Mouse (Mus musculus): ENCODE data around the gene Fkbp4. TPM values are rescaled to one million over a fixed set of nuclear protein-coding genes. Genes with fewer than 3 reads are reported as not detected.

The Fkbp4 gene
- polyA plus RNA-seq, 1 experiment, result 413 TPM

DNA sequence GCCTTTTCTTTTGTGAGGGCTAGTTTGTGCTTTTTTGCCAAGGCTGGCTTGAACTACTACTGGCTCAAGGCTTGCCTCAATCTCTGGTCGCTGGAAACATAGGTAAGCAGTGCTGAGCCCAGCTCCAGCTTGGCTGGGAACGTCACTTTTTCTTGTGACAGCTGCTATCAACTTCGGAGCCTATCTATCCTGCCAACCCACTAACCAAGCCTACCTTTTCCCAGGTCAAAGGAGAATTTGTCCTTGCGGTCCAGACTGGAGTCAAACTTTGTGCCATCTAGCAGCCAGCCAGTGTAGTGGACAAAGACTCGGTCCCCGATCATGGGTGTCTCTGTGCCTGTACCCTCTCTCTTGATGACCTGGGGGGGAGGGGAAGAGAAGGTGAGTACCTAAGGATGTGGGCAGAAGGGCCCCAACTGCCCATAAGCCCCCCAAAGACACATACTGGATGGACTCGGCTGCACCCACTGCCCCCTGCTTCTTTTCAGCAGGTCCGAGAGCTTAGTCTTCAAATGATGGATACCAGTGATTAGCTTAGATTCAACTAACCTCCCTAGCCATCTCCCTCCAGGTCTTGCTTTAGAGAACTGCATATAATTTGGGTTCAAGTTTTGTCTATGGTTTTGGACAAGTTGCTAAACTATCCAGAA, 2.0 kb downstream of the Fkbp4 start:
- peaks cover 51% of the 10 kb centered on the region for H3K36me3 ChIP-seq (ENCODE audit: control insufficient read depth, insufficient read depth, low read length, poor library complexity, severe bottlenecking)
- H3K27me3 ChIP-seq (ENCODE audit: control insufficient read depth, insufficient read depth, low read length, poor library complexity, severe bottlenecking), result no peaks in the 10 kb centered on the region
- H3K9ac ChIP-seq (ENCODE audit: low read depth, poor library complexity, severe bottlenecking), result peak overlapping the region; percentile 95
- H3K4me3 ChIP-seq (ENCODE audit: low read depth, low read length), result peak overlapping the region; percentile 29
- H3K4me1 ChIP-seq (ENCODE audit: control insufficient read depth, insufficient read depth, low read length), result peaks cover 8% of the 10 kb centered on the region
- no peak overlapping the region for H3K27ac ChIP-seq (ENCODE audit: insufficient read depth, low read length)
- no peaks in the 10 kb centered on the region for H3K9me3 ChIP-seq (replicated peaks; ENCODE audit: control insufficient read depth, insufficient read depth, low read length, poor library complexity, severe bottlenecking)
- TF ChIP-seq POLR2A (IDR thresholded peaks at IDR 0.05; ENCODE audit: insufficient read depth, low read length) (no peak), CTCF (IDR thresholded peaks at IDR 0.05; ENCODE audit: low read depth, low read length) (no peak), EP300 (IDR thresholded peaks at IDR 0.05; ENCODE audit: insufficient read depth, low read depth, low read length) (no peak)

DNA sequence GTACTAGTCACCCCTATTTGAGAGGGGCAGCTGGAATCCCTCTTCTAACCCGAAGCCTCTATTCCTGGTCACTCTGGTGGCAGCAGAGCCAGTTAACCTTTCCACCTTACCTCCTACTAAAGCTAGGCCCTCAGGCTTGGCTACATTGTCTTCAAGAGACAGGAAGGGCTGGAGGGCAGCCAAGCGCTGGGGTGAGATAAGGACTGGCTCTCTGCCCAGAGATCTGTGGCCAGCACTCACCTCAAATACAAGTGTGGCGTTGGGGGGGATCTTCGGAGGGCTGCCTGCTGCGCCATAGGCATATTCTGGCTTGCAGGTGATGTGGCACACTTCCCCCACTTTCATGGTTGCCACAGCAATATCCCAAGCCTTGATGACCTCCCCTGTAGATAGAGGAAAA, 3.0 kb downstream of the Fkbp4 start:
- TF ChIP-seq CTCF (IDR thresholded peaks at IDR 0.05; ENCODE audit: low read depth, low read length) (no peak), POLR2A (IDR thresholded peaks at IDR 0.05; ENCODE audit: insufficient read depth, low read length) (no peak), EP300 (IDR thresholded peaks at IDR 0.05; ENCODE audit: insufficient read depth, low read depth, low read length) (no peak)
- Histone ChIP-seq H3K9ac (ENCODE audit: low read depth, poor library complexity, severe bottlenecking) (no peak overlapping the region), H3K9me3 (replicated peaks; ENCODE audit: control insufficient read depth, insufficient read depth, low read length, poor library complexity, severe bottlenecking) (no peaks in the 10 kb centered on the region), H3K36me3 (ENCODE audit: control insufficient read depth, insufficient read depth, low read length, poor library complexity, severe bottlenecking) (peaks cover 61% of the 10 kb centered on the region), H3K4me3 (ENCODE audit: low read depth, low read length) (no peak overlapping the region), H3K4me1 (ENCODE audit: control insufficient read depth, insufficient read depth, low read length) (peaks cover 8% of the 10 kb centered on the region), H3K27me3 (ENCODE audit: control insufficient read depth, insufficient read depth, low read length, poor library complexity, severe bottlenecking) (no peaks in the 10 kb centered on the region), H3K27ac (ENCODE audit: insufficient read depth, low read length) (no peak overlapping the region)

DNA sequence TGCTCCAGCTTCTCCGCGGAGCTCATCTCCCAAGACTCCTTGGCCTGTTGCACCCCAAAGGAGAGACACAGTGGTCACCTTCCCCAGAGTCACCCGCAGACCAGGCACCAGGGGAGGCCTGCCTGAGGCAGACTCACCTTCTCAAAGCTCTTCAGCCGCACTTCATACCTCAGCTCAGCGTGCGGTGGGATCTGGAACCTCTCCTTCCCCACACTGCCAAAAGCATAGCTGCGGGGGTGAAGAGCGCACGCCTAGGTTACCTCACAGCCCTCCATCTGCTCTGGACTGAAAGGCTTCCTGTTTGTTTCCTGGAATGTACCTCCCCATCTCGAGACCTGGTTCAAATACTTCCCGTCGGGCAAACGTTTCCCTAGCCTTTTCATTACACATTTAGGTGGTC, 4.9 kb downstream of the Fkbp4 start:
- no peak for TF ChIP-seq EP300 (IDR thresholded peaks at IDR 0.05; ENCODE audit: insufficient read depth, low read depth, low read length)
- no peak for TF ChIP-seq CTCF (IDR thresholded peaks at IDR 0.05; ENCODE audit: low read depth, low read length)
- no peak for TF ChIP-seq POLR2A (IDR thresholded peaks at IDR 0.05; ENCODE audit: insufficient read depth, low read length)
- H3K27me3 ChIP-seq (ENCODE audit: control insufficient read depth, insufficient read depth, low read length, poor library complexity, severe bottlenecking), result no peaks in the 10 kb centered on the region
- no peak overlapping the region for H3K4me3 ChIP-seq (ENCODE audit: low read depth, low read length)
- peaks cover 73% of the 10 kb centered on the region for H3K36me3 ChIP-seq (ENCODE audit: control insufficient read depth, insufficient read depth, low read length, poor library complexity, severe bottlenecking)
- H3K4me1 ChIP-seq (ENCODE audit: control insufficient read depth, insufficient read depth, low read length), result peaks cover 8% of the 10 kb centered on the region
- no peak overlapping the region for H3K9ac ChIP-seq (ENCODE audit: low read depth, poor library complexity, severe bottlenecking)
- H3K9me3 ChIP-seq (replicated peaks; ENCODE audit: control insufficient read depth, insufficient read depth, low read length, poor library complexity, severe bottlenecking), result no peaks in the 10 kb centered on the region
- no peak overlapping the region for H3K27ac ChIP-seq (ENCODE audit: insufficient read depth, low read length)

DNA sequence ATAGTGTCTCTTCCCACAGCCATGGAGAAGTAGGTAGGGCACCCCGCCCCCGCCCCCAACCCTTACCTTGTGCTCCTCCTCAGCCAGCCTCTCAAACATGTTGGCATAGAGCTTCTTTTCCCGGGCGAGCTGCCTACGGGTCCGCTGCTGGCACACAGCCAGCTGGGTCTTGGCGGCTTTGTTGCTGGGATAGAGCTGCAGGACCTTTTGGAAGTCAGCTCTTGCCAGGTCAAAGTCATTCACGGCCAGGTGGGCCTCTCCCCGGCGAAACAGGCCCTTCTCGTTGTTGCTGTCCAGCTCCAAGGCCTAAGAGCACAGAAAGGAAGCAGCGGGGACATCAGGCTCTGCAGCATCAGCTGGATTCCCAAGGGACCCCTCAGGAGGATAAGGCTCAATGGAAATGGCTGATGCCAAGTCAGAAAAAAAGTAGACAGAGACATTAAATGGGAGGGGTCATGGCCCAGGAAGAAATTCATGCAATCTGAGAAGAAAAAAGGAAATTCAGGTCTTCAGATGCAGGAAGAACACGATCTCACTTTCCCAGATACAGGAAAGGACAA, 6.0 kb downstream of the Fkbp4 start:
- peaks cover 76% of the 10 kb centered on the region for H3K36me3 ChIP-seq (ENCODE audit: control insufficient read depth, insufficient read depth, low read length, poor library complexity, severe bottlenecking)
- H3K4me3 ChIP-seq (ENCODE audit: low read depth, low read length), result no peak overlapping the region
- no peak overlapping the region for H3K9ac ChIP-seq (ENCODE audit: low read depth, poor library complexity, severe bottlenecking)
- no peaks in the 10 kb centered on the region for H3K9me3 ChIP-seq (replicated peaks; ENCODE audit: control insufficient read depth, insufficient read depth, low read length, poor library complexity, severe bottlenecking)
- no peaks in the 10 kb centered on the region for H3K27me3 ChIP-seq (ENCODE audit: control insufficient read depth, insufficient read depth, low read length, poor library complexity, severe bottlenecking)
- H3K27ac ChIP-seq (ENCODE audit: insufficient read depth, low read length), result no peak overlapping the region
- peaks cover 8% of the 10 kb centered on the region for H3K4me1 ChIP-seq (ENCODE audit: control insufficient read depth, insufficient read depth, low read length)
- TF ChIP-seq POLR2A (IDR thresholded peaks at IDR 0.05; ENCODE audit: insufficient read depth, low read length), result no peak

DNA sequence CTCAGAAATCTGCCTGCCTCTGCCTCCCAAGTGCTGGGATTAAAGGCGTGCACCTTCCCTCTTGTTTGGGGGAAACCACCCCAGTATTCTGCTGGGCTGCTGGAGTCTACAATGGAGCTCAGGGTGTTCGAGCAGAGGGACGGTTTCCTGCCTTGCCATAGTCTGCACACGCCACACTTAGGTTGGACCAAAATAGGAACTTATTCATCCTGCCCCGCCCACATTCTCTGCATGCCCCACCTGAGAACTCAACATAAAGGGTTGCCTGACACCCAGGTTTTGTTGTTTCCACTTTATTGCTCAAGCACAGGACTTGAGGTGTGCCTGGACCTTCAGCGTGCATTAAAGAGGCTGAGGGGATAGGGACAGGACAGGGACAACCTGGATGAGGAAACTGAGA, 8.7 kb downstream of the Fkbp4 start:
- H3K9me3 ChIP-seq (replicated peaks; ENCODE audit: control insufficient read depth, insufficient read depth, low read length, poor library complexity, severe bottlenecking), result no peaks in the 10 kb centered on the region
- H3K9ac ChIP-seq (ENCODE audit: low read depth, poor library complexity, severe bottlenecking), result no peak overlapping the region
- peaks cover 61% of the 10 kb centered on the region for H3K36me3 ChIP-seq (ENCODE audit: control insufficient read depth, insufficient read depth, low read length, poor library complexity, severe bottlenecking)
- TF ChIP-seq POLR2A (IDR thresholded peaks at IDR 0.05; ENCODE audit: insufficient read depth, low read length), result no peak
- TF ChIP-seq EP300 (IDR thresholded peaks at IDR 0.05; ENCODE audit: insufficient read depth, low read depth, low read length), result 0 out of 2 replicates have a peak, but pooled peaks have one; percentile 13
- TF ChIP-seq CTCF (IDR thresholded peaks at IDR 0.05; ENCODE audit: low read depth, low read length), result no peak
- no peaks in the 10 kb centered on the region for H3K27me3 ChIP-seq (ENCODE audit: control insufficient read depth, insufficient read depth, low read length, poor library complexity, severe bottlenecking)
- peak overlapping the region; percentile 60 for H3K27ac ChIP-seq (ENCODE audit: insufficient read depth, low read length)
- H3K4me1 ChIP-seq (ENCODE audit: control insufficient read depth, insufficient read depth, low read length), result peaks cover 4% of the 10 kb centered on the region
- H3K4me3 ChIP-seq (ENCODE audit: low read depth, low read length), result no peak overlapping the region

DNA sequence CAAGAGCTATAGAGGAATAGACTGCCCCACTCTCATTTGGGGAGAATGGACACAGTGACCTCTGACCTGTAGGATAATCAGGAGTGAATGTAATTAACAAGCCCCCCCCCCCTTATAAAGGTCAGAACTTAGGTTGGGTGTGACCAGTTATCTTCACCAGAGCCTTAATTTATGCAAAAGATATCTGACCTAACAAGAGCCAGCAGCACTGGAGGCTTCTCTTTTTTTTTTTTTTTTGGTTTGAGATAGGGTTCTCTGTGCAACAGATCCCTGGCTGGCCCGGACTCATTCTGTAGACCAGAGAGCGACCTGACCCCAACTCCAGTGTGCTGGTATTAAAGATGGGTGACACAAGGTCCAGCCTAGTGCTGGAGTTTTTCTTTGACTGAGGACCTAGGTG, 9.2 kb downstream of the Fkbp4 start:
- peaks cover 4% of the 10 kb centered on the region for H3K4me1 ChIP-seq (ENCODE audit: control insufficient read depth, insufficient read depth, low read length)

More for the DNA sequence above, 9.2 kb downstream of the Fkbp4 start:
- H3K27ac ChIP-seq (ENCODE audit: insufficient read depth, low read length), result peak overlapping the region; percentile 48; the same call in 1 of the 2 replicates
- H3K9me3 ChIP-seq (replicated peaks; ENCODE audit: control insufficient read depth, insufficient read depth, low read length, poor library complexity, severe bottlenecking), result no peaks in the 10 kb centered on the region
- no peak overlapping the region for H3K9ac ChIP-seq (ENCODE audit: low read depth, poor library complexity, severe bottlenecking)
- H3K36me3 ChIP-seq (ENCODE audit: control insufficient read depth, insufficient read depth, low read length, poor library complexity, severe bottlenecking), result peaks cover 56% of the 10 kb centered on the region
- no peak overlapping the region for H3K4me3 ChIP-seq (ENCODE audit: low read depth, low read length)
- TF ChIP-seq EP300 (IDR thresholded peaks at IDR 0.05; ENCODE audit: insufficient read depth, low read depth, low read length) (no peak), POLR2A (IDR thresholded peaks at IDR 0.05; ENCODE audit: insufficient read depth, low read length) (no peak), CTCF (IDR thresholded peaks at IDR 0.05; ENCODE audit: low read depth, low read length) (no peak)
- no peaks in the 10 kb centered on the region for H3K27me3 ChIP-seq (ENCODE audit: control insufficient read depth, insufficient read depth, low read length, poor library complexity, severe bottlenecking)
